Mouse (Mus musculus) right cerebral cortex, postnatal 25 days (tissue): ENCODE data around the gene Fhit.

Experiments used
- DNase-seq: peaks from one replicate; pipeline ENCODE4 v3.0.0; 2022

The Fhit gene

GRCm38 (mm10) chr14:10344064-10344463 is 817.8 kb downstream of the Fhit start:
- no peak for DNase-seq

GRCm38 (mm10) chr14:10316764-10317163 is 845.1 kb downstream of the Fhit start:
- no peak for DNase-seq

GRCm38 (mm10) chr14:10312190-10312589 is 849.6 kb downstream of the Fhit start:
- DNase-seq, result no peak

GRCm38 (mm10) chr14:10305286-10305685 is 856.5 kb downstream of the Fhit start:
- DNase-seq, result no peak

GRCm38 (mm10) chr14:10301497-10301896 is 860.3 kb downstream of the Fhit start:
- no peak for DNase-seq

- DNase-seq, result no peak
Observed at GRCm38 (mm10) chr14:10300914-10301313, 860.9 kb downstream of the Fhit start.

- no peak for DNase-seq
Observed at GRCm38 (mm10) chr14:10299030-10299429, 862.8 kb downstream of the Fhit start.

GRCm38 (mm10) chr14:10289043-10289442 is 872.8 kb downstream of the Fhit start:
- no peak for DNase-seq

- no peak for DNase-seq
Observed at GRCm38 (mm10) chr14:10286027-10286426, 875.8 kb downstream of the Fhit start.

- no peak for DNase-seq
Observed at GRCm38 (mm10) chr14:10228708-10229107, 933.1 kb downstream of the Fhit start.

GRCm38 (mm10) chr14:10221847-10222246 is 940.0 kb downstream of the Fhit start:
- DNase-seq, result peak; percentile 5

GRCm38 (mm10) chr14:10213216-10213615 is 948.6 kb downstream of the Fhit start:
- DNase-seq, result no peak

- no peak for DNase-seq
Observed at GRCm38 (mm10) chr14:10211184-10211583, 950.7 kb downstream of the Fhit start.

- DNase-seq, result no peak
Observed at GRCm38 (mm10) chr14:10209007-10209406, 952.8 kb downstream of the Fhit start.

GRCm38 (mm10) chr14:10205699-10206098 is 956.1 kb downstream of the Fhit start:
- DNase-seq, result no peak

- no peak for DNase-seq
Observed at GRCm38 (mm10) chr14:10205290-10205689, 956.5 kb downstream of the Fhit start.

GRCm38 (mm10) chr14:10194130-10194529 is 967.7 kb downstream of the Fhit start:
- no peak for DNase-seq

- no peak for DNase-seq
Observed at GRCm38 (mm10) chr14:10171761-10172160, 990.1 kb downstream of the Fhit start.

GRCm38 (mm10) chr14:10166641-10167429 is 995.0 kb downstream of the Fhit start:
- DNase-seq, result peak; percentile 8

- DNase-seq, result no peak
Observed at GRCm38 (mm10) chr14:10149872-10150271, 1012.0 kb downstream of the Fhit start.

- DNase-seq, result no peak
Observed at GRCm38 (mm10) chr14:10139311-10139710, 1022.5 kb downstream of the Fhit start.

GRCm38 (mm10) chr14:10133873-10134272 is 1028.0 kb downstream of the Fhit start:
- DNase-seq, result no peak

- DNase-seq, result no peak
Observed at GRCm38 (mm10) chr14:10129675-10130074, 1032.2 kb downstream of the Fhit start.

- no peak for DNase-seq
Observed at GRCm38 (mm10) chr14:10129088-10129487, 1032.7 kb downstream of the Fhit start.

- no peak for DNase-seq
Observed at GRCm38 (mm10) chr14:10126536-10126935, 1035.3 kb downstream of the Fhit start.
